Mouse (Mus musculus) spleen, adult 12 weeks (tissue): ENCODE results near the gene Olfr654.

Experiments used
- DNase-seq: peaks from one replicate; pipeline ENCODE4 v3.0.0; 2022; ENCODE audit warnings: low spot score

The Olfr654 gene

GRCm38 (mm10) chr7:104586725-104587124 is at the start of gene Olfr654:
Gene Olfr654 (plus strand): TSS chr7:104587025.
- no peak for DNase-seq

GRCm38 (mm10) chr7:104549833-104550232 is 37.0 kb upstream of the Olfr654 start, which contains the start of gene Olfr651:
Gene Olfr651 (plus strand): TSS chr7:104550133.
- DNase-seq, result no peak

- DNase-seq, result no peak
These were observed 34.1 kb upstream of the Olfr654 start for GRCm38 (mm10) chr7:104552700-104553099.

DNA sequence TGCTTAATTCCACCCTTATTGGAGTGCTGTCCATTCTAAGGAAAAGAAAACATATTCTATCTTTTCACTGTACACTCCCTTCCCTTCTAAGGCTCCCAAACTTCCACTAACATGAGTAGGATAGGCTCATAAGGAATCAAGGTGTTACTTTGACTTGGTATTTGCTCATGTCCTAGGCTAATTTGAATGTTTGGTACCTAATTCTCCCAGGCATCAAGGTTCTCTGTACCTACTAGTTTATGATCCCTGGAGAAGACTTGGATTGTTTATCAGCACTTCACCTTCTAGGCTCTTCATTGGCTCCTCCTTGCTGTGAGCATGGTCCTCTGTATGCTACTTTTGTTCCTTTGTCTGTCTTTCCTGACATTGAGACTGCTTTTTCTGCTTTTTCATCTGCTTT is 26.2 kb upstream of the Olfr654 start, which contains the start of gene Olfr652:
TSS of gene Olfr652 (plus strand) at position 301 of the 400 bp plus-strand sequence.
- DNase-seq, result no peak

- no peak for DNase-seq
These were observed 9.8 kb upstream of the Olfr654 start, which contains the start of gene Olfr653 for GRCm38 (mm10) chr7:104577014-104577413. Gene Olfr653 (plus strand): TSS chr7:104577314.

DNA sequence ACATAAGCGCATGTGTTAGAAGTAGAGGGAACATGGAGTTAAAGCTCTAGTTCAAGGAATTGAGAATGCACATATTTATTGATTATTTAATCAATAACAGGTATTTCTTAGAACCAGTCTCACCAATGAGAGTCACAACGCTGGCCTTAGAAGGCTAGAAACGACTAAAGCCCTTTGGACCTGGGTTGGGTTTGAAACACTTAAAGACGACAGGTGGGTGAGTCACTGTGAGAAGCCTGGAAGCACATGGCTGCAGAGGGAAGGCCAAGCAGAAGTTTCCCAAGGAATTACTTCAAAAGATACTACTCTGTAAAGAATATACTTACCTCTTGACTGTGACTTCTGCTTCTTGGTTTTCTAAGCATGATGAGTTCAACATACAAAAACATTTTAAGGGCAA is 6.0 kb upstream of the Olfr654 start:
- no peak for DNase-seq

- no peak for DNase-seq
These were observed 5.4 kb upstream of the Olfr654 start for GRCm38 (mm10) chr7:104581429-104581828.

DNA sequence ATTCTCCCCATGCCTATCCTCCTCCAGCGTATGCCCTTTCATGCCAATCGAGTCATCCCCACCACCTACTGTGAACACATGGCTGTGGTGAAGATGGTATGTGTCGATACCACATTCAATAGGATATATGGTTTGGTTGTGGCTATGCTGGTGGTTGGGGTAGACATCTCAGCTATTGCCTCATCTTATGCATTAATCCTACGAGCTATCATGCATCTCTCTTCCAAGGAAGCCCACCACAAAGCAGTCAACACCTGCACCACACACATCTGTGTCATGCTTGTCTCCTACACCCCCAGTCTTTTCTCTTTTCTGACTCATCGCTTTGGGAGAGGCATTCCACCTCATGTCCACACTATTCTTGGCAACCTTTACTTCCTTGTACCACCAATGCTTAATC is 1.4 kb downstream of the Olfr654 start:
- no peak for DNase-seq

DNA sequence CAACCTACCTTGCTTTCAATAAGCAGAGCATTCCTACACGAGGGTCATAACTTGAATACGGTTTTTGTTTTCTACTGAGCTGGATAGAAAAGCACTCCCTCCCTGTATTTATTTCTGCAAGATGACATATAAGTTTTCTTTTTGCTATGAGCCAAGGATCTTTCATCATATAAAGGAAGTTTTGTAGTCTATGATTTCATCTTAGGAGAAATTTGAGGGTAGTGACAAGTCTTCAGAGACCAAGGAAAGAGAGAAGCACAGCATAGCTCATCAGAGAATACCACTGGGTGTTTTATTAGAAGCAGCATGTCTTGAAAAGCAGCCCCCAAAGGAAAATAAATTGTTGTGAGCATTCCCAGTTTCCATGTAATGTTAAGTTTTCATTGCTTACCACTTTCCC is 14.9 kb downstream of the Olfr654 start, which contains the start of gene Olfr655:
TSS of gene Olfr655 (minus strand) at position 101 of the 400 bp plus-strand sequence.
- DNase-seq, result no peak

DNA sequence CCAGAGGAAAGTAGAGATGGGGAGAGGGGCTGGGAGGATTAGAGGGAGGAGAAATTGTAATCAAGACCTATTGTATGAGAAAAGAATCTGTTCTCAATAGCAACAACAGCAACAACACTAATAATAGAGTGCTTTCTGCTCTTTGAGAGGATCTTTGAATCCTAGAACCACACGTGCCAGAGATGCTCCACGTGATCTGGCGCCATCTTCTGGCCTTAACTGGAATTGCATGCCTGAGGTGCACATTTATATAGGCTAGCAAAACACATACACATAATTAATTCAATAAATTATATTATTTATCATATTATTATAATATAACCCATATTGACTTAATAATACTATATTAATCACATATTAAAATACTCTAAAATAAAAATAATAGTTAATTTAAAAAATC is 16.3 kb downstream of the Olfr654 start:
- peak; percentile 20 for DNase-seq

GRCm38 (mm10) chr7:104604727-104605126 is 17.9 kb downstream of the Olfr654 start:
- DNase-seq, result no peak

GRCm38 (mm10) chr7:104613655-104614054 is 26.8 kb downstream of the Olfr654 start, which contains the start of gene Olfr656:
Gene Olfr656 (plus strand): TSS chr7:104613955.
- DNase-seq, result no peak

- no peak for DNase-seq
These were observed 37.7 kb downstream of the Olfr654 start, which contains the start of gene Olfr657 for GRCm38 (mm10) chr7:104624494-104624893. Gene Olfr657 (plus strand): TSS chr7:104624794.
